Mouse (Mus musculus) ovary, adult 18-20 months (tissue): ENCODE results near the gene Omd.
"Not testable (repeated sequence)": the region's sequence is repeated elsewhere in the genome, so short reads cannot be mapped to it uniquely, and the experiment has no call there.

ENCODE experiments used
- DNase-seq: peaks from one replicate; pipeline ENCODE4 v3.0.0; 2022; ENCODE audit warnings: low spot score, mixed read lengths

Gene Omd

DNA sequence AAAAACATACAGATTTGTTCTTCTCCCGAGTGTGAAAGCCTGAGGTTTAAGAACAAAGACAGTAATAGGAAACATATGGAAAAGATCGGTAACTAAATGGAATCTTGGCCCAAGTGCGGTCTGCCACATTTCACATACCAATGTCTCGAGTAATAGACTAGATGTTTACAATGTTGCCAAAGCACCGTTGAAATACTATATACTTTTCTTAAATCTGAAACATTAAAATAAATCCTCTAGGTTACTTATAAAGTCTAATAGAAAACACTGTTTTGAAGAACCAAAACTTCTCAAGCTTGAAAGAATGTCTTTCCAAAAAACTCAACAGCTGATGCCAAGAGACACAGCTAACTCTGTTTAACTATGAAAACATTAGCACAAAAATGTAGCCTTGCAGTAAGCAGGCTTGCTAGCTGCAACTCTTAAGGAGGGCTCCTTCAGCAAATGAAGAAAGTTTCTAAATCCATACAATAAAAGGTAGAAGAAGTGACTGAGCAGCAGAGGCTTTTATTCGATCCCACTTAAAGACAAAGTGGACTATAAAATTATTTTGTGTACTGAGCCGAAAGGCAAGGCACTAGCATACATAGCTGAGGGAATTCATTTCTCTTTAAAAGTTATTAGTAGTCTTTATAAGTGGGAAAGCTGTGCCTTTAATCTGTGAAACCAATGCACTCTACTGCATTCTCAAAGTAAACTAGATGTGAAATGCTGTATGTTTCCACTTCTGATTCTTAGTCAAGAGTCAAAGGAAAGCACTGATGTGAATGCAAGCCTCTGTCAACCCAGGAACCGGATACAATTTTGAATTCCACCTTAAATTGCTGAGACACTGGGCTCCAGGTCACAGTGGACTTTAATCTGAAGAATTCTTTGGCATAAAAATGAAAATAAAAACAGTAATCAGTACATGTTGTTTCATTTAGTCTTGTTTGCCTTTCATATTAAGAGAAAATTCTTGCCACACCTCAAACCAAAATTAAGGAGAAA lies at the start of gene Omd:
Gene Omd, plus strand, starts transcription at position 922 of the 990 bp plus-strand sequence.
- no peak for DNase-seq

DNA sequence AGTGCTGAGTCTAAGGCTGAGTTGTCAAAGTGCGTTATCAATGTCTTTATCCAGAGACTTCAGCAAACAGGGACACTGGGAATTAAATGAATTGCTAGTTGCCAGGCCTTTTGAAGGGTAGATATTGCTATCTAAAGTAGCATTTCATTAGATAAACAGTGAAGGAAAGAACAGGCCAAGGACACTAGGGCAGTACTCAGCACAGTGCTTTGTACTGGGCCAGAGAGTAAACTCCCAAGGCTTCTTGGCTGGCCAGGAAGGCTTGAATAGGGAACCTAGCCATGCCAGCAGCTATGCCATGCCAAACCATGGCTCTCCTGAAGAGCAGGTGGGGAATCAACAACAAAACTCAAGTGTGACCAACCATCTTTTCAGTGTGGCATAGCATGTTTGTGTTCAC lies 45.3 kb upstream of the Omd start:
- peak; percentile 45 for DNase-seq

DNA sequence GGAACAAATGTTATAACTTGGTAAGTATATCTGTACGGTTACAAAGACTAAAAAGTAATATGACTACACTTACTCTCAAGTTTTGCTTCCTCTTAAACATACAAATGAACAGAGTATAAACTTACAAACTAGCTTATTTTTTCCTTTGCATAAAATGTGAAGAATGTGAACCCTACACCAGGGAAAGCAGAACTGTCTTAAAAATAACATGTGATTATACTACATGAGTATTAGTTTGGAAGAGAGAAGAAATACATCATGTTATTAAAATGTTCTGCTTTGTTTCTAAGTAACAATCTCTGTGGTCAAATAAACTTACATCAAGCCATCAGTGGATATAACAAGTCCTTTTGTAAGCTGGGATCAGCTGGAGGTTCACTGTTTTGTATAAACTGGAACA lies 43.6 kb upstream of the Omd start:
- no peak for DNase-seq

DNA sequence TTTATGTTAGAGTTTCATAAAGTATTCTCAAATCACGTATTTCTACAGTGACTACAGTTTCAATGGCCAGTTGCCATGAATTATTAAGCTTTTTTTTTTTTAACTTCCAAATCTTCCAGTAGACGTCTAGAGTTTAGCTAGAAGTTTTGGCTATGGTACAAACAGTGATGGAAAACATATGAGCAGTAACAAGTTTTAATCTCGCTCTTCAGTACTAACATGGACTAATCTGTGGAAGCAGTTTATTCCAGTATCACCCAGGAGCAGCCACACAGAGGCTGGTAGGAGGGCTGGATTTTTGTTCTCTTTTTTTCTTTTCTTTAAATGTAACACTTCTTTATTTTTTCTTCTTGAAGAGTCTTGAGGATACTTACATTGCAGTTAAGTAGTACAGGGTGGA lies 38.0 kb upstream of the Omd start, which contains the start of gene Aspn:
Gene Aspn, plus strand, starts transcription at position 165 of the 400 bp plus-strand sequence.
- DNase-seq, result no peak

DNA sequence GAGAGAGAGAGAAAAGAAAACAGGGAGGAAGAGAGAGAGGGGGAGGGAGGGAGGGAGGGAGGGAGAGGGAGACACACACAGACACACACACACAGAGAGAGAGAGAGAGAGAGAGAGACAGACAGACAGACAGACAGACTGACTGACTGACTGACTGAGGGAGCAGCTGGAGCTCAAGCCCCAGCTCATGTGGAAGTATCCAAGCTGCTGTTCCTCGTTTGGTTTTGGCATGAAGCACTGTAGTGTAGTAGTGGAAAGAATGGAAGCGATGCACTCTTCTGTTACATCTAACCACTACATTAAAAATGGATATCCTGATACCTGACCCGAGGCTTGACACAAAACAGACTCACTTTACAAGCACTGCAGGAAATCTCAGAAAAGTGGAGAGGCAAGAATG lies 36.6 kb upstream of the Omd start:
- no peak for DNase-seq

DNA sequence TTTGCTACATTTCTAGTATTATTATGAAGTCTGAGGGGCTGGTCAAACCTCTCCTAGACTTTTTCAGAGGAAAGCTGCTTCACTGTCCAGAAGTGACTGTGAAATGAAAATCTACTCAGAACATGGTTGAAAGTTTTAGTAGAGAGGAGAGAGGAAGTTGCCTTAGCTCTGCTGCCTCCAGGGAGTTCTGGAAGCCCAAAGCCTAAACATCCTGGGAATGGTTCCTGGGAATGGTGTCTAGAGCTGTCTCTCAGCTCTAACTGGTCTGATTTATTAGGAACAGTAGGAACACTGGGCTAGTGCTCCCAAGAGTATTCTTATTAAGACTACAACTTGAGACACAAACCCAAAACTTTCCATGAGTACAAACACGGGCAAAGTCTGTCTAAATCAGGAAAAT lies 35.7 kb upstream of the Omd start:
- no peak for DNase-seq

DNA sequence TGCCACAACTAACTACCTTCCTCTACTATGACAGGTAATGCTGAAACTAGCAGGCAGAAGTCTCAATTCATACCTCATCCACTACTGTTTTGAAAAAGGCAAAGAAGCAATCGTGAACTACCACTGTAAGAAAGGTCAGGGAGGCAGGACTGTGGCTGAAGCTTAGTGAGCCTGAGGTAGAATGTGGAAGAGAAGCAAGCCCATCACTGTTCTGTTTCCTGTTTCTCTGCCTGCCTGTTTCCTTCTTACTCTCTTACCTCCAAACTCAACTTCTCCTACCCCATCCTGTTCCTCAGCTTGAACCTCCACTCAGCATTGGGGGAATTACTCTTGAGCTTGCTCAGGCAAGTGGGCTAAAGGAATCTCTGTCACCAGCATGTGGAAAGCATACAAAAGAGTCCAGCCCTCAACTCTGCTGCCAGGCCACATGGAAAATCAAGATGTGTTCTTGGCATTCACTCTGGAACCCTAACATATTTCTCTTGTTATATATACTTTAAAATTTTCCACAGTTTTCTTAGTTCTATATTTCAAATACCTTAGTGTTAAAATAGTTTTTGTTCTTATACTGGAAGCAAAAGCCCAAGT lies 34.6 kb upstream of the Omd start:
- DNase-seq, result no peak

DNA sequence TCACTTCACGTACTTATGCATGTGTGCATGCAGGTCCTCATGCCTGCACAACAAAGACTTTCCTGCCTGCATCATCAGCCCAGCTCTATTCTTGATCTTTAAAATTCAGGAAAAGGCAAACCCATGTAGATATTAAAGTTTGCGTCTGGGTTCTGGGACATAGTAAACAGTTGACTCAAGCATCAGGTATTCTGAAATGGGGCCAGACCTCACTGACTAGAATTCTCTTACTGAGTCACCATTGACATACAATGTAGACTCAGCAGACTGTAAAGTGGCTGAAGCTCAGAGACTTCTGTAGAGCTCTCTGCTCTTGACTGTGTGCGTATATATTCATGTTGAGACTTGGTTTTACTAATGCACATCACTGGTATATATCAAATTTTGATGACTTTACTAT lies 32.6 kb upstream of the Omd start:
- DNase-seq, result no peak

DNA sequence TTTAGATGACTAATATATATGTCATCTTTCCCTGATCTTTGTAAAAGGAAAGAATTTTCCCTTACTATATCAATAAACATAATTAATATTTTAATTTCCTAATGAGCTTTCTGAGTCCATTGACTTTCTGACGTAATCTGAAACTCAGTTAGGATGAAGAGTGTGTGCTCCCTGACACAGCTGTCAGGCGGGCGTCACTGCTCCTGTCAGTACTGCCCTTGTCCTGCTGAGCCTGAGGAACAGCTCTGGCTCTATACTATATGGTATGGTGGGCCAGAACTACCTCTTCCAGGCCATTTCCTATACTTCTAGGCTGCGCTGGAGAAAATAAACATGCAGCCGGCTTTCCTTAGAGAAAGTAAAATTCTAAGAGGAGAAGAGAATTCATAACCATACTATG lies 27.7 kb upstream of the Omd start:
- no peak for DNase-seq

DNA sequence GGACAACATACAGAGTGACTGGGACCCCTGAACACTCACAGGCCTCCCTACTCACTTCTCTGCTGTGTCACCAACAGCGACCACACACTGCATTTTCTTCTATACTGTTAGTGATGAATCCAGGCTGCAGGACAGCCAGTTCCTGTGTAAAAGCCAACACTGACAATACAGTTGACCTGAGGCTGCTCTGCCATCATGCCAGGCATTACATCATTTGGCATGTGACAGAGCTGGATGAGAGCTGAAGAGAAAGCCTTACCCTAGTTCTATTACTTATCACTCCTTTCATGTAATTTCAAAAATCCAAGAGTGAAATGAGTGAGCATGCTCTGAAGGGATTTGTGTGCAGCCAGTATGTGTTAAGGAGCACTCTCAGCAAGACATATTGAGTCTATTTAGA lies 26.1 kb upstream of the Omd start:
- no peak for DNase-seq

DNA sequence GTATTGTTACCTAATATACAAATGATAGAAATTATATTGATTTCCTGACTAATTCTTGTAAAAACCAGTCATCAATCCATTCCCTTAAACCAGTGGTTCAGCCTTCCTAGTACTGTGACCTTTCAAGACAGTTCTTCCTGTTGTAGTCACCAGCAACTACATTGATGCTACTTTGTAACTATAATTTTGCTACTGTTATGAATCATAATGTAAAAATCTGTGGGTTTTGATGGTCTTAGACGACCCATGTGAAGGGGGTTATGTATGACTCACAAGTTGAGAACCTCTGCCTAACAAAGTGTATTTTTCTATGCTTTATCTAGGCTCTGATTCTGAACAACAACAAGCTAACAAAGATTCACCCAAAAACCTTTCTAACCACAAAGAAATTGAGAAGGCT lies 25.3 kb upstream of the Omd start:
- DNase-seq, result no peak

DNA sequence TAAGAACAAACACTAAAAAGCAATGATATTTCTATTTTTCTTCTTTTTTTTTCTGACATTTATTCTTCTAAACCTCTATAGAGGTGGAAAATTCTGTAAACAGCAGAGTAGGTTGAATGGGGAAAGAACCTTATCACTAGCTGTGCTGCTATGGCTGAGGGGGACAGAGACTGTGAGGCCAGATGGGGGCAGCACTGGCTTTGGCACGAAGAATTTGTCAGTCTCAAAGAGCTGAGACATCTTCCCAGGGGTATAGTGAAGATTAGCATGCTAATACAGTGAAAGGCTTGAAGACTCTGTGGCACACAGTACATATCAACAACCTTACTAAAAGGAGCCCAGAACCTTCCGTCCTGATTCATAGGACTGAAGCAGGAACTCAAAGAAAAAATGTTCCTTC lies 23.1 kb upstream of the Omd start:
- peak; percentile 20 for DNase-seq

DNA sequence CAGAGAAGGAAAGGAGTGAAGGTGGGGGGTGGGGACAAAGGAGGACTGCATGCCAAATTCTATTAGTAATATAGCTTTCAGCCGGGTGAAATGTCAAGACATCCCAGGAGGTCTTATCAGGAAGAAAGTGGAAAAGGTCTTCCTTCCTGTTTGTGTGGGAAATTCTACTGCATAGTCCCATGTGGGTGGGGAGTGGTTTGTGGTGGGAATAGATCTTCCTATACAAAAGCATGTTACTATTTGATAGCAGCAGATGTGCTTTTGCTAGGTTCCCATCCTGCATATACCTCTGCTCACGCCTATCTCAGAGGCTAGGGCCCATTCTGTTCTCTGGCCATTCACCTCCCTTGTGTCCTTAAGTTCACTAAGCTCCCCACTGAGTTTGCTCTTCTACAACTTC lies 21.4 kb upstream of the Omd start:
- no peak for DNase-seq

DNA sequence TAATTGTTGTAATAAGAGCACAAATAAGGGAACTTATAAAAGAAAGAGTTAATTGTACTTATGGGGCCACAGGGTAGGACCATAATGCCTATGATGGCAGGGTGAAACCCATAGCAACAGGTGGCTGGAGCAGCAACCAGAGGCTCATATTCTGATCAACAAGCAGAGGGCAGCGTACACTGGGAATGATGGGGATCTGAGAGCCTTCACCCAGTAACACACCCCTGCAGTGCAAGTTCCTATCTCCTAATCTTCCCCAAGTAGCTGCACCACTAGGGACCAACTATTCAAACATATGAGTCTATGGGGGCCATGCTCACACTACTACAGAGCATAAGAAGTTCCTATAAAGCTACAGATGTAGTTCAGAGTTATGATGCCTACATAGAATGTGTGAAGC lies 17.9 kb upstream of the Omd start:
- no peak for DNase-seq

DNA sequence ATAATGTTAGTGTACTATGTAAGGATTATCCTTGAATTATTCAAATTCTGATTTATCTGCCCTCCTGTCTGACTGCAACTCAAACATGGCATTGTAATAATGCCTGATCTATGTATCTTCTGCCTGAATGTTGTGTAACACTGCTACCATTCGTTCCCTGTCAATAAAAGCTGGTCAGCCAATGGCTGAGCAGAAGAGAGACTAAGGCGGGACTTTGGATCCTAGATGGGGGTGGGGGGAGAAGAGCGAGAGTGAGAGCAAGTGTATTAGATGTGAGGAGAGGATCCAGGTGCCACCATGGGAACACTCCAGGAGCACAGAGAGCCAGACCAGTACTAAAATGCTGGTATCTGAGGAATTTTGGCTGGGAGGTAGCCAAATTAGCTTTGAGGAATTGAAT lies 11.9 kb upstream of the Omd start:
- no peak for DNase-seq

DNA sequence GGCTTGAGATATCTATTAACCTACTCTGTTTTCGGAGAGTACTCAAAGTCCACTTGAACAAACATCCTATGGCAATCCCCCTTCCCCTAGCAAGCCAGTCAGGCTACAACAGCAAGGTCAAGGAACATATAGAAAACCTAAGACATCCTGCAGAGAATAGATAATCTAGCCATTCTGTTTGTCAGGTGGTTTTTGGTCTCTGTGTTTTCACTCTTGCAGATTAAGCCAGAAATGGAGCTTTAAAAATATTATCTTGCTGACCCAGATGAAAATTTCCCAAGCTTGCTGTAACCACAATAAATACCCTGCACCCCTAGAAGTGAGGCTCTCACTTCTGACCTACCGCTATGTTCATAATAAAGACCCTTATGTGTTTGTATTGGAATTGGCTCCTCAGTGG lies 10.8 kb upstream of the Omd start:
- DNase-seq, result no peak

DNA sequence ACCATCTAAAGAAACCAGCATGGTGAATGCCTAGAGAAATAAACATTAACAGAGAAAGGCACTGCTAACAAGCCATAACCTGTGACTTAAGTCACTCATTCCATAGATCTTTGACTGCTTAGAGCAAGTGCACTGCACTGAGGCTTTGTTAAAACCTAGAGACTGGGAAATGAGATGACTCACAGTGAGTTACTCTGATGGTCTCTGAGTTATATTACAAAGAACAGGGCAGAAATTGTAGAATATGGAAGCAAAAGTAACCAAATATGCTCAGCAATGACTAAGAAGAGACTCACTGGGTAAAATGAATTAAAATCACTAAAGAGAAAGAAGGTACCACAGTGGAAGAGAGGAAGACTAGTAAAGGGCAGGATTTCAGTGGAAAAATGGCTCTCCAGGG lies 1.6 kb downstream of the Omd start:
- no peak for DNase-seq

DNA sequence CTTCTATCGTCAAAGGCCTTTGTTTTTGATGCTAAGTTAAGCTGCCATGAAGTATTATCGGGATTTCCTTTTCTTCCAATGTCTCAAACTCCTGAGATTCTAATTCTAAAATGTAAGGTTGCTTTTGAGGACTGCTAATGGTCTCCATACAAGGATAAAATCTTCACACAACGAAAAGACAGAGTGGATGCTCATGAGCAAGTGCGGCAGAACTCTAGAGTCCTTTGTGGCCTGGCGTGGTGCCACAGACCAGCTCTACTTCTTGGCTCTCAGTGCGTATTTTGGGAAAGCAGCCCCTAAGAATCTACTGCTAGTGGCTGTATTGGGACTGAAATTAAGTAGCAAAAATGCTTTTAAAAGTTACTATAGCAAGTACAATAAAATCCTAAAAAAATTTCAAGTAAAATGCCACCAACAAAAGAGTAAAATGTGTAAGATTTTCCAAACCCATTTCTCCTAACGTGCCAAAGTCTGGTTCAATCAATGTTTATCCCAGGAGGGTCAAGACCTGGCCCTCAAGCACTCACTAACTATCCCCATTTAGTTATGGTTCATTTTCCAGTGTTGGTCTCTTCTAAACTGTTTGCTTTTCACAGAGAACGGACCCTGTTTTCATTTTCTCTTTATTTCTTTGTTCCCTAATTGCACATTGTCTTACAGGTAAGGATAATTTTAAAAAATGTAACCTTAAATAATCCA lies 2.2 kb downstream of the Omd start:
- peak; percentile 30 for DNase-seq

DNA sequence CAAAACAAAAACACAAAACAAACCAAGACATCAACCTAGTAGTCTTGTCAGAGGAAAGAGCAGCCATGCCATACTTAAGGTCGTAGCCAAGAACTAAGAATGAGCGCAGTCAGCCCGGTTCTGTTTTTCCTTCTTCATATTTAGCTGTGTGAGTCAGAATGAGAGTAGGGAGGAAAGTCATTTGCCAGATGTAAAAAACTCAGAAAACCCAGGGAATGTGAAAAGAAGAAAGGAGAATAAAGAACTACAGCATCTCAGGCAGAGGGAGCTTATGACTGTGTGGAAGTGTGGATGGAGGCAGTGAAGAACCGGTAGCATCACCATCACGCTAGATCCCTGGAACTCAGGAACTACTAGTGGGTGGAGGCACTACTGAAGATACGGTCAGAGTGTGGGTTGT lies 3.8 kb downstream of the Omd start:
- DNase-seq, result no peak

DNA sequence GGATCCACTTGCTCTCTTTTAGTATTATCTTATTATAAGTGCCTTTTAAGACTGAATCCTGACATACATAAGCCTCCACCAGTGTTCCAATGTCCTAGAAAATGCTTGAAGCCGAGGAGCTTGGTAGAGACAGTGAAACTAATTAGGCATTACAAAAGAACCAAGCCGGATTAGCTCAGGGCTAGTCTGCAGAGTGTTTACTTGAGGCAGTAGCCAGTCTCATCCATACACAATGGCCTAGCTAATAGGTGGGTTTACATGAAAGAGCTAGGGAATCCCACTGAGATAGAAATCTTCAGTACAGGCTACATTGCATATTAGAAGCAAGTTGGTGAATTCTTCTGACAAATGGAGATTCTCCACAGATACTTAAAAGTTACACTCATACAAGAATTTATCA lies 20.3 kb downstream of the Omd start:
- DNase-seq, result not testable (repeated sequence)

DNA sequence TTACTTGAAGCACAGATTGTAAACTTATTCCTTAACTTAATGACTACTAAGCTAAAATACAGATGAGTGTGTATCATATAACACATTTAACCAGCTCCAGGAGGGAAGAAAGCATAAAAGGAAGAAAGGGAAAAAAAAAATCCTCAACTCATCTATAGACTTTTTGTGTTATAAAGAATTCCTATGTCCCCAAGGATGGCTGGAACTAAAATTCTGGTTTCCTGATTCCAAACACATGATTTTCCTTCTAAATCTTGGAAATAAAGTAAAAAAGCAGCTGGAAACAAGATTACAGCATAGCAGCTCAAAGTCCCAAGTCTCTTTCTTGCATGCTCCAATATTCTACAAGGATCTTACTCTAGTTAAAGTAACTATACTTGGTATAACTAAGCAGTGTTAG lies 21.3 kb downstream of the Omd start:
- DNase-seq, result no peak

DNA sequence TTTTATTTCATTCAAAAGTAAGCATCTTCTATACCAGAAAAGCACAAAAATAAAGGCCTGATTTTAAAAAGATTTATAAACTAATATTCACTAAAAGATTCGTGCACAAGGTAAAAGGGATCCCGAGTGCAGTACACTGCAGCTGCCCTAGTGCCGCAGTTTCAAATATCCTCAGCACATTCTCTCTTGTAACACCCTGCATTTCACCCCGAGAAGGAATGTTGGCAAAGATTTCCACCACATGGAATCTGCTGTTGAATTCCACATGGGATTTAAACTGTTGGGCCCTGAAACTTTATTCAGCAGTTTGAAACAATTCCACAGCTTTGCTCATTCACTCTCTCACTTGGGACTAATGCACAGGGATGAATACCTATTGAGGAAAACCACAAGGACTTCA lies 25.5 kb downstream of the Omd start, which contains the start of gene Ogn:
Gene Ogn, plus strand, starts transcription at position 333 of the 400 bp plus-strand sequence.
- no peak for DNase-seq
